In the genomic region with DNA sequence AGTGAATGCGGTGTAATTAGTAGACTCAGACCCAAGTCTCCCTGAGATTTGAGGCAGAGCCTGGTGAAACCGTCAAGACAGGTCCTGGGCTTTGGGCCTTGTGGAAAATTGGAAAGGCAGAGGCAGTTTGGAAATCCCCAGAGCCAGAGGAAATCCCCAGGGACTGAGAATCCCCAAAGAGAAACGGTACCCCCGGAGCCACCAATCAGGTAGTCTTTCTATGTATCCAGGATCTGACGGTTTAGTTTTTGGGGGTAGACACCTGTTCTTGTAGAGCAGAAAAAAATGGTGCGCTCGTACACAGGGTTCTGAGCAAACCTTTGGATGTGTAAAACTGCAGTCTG, we compare ENCODE assay signal across 8 mouse cellular contexts. TPM values are rescaled to one million over a fixed set of nuclear protein-coding genes. Genes with fewer than 3 reads are reported as not detected.
A peak's percentile ranks its signal among the peaks of the same experiment; 100 is the strongest.
DNase-seq lines count a peak whose midpoint lies in the region; ATAC-seq and TF ChIP-seq lines count a peak whose summit lies in the region.

No protein-coding gene starts in this region.

- H3K9me3 ChIP-seq in midbrain, embryonic 10.5 days (replicated peaks) = no peaks in the 10 kb centered on the region
- H3K9me3 ChIP-seq in midbrain, embryonic 11.5 days (ENCODE audit: control insufficient read depth, low read length) = no peaks in the 10 kb centered on the region
- no peaks in the 10 kb centered on the region for H3K9me3 ChIP-seq in limb, embryonic 13.5 days

- no peak for ATAC-seq in midbrain, embryonic 11.5 days (ENCODE audit: low FRiP score)
- ATAC-seq in limb, embryonic 13.5 days (ENCODE audit: low FRiP score, low read depth) = no peak

- no peak overlapping the region for H3K4me2 ChIP-seq in midbrain, embryonic 11.5 days
- peak overlapping the region; percentile 76 for H3K4me2 ChIP-seq in limb, embryonic 13.5 days (replicated peaks)

- peak overlapping the region; percentile 74; the same call in 1 of the 2 replicates for H3K4me3 ChIP-seq in gastrocnemius, adult 2 months
- H3K4me3 ChIP-seq in midbrain, embryonic 10.5 days = 0 out of 2 replicates have a peak overlapping the region, but pooled peaks have one; percentile 58
- H3K4me3 ChIP-seq in midbrain, embryonic 11.5 days (ENCODE audit: low read depth, low read length) = no peak overlapping the region
- no peak overlapping the region for H3K4me3 ChIP-seq in limb, embryonic 13.5 days

- no peaks in the 10 kb centered on the region for H3K36me3 ChIP-seq in midbrain, embryonic 10.5 days
- no peaks in the 10 kb centered on the region for H3K36me3 ChIP-seq in midbrain, embryonic 11.5 days (ENCODE audit: control insufficient read depth, insufficient read depth, low read length)
- no peaks in the 10 kb centered on the region for H3K36me3 ChIP-seq in limb, embryonic 13.5 days

- no peaks in the 10 kb centered on the region for H3K27me3 ChIP-seq in midbrain, embryonic 10.5 days (ENCODE audit: low read depth, poor library complexity, severe bottlenecking)
- no peaks in the 10 kb centered on the region for H3K27me3 ChIP-seq in midbrain, embryonic 11.5 days (ENCODE audit: control insufficient read depth, insufficient read depth, low read length)
- no peaks in the 10 kb centered on the region for H3K27me3 ChIP-seq in limb, embryonic 13.5 days

- H3K9ac ChIP-seq in midbrain, embryonic 11.5 days (ENCODE audit: low read length) = no peak overlapping the region
- H3K9ac ChIP-seq in limb, embryonic 13.5 days = no peak overlapping the region

- no peak for DNase-seq in gastrocnemius, adult 2 months
- no peak for DNase-seq in gastrocnemius, adult 18-20 months (ENCODE audit: low spot score)
- DNase-seq in midbrain, embryonic 10.5 days (ENCODE audit: low spot score) = no peak
- no peak for DNase-seq in midbrain, embryonic 11.5 days (ENCODE audit: low spot score, missing footprints)
- DNase-seq in thymus, postnatal 14 days = peak; percentile 29
- no peak for DNase-seq in c-Kit-positive CD71-positive TER-119-positive erythroid progenitor cells, embryonic 14.5 days (ENCODE audit: low spot score)
- no peak for DNase-seq in adrenal gland, adult 18-20 months (ENCODE audit: low spot score in 2 of 2)

- peaks cover 38% of the 10 kb centered on the region for H3K4me1 ChIP-seq in midbrain, embryonic 10.5 days
- peaks cover 11% of the 10 kb centered on the region for H3K4me1 ChIP-seq in midbrain, embryonic 11.5 days (ENCODE audit: control insufficient read depth, insufficient read depth, low read length)
- peaks cover 42% of the 10 kb centered on the region for H3K4me1 ChIP-seq in limb, embryonic 13.5 days

- peak overlapping the region; percentile 89; the same call in 1 of the 2 replicates for H3K27ac ChIP-seq in gastrocnemius, adult 2 months
- no peak overlapping the region for H3K27ac ChIP-seq in midbrain, embryonic 10.5 days (replicated peaks)
- H3K27ac ChIP-seq in midbrain, embryonic 11.5 days (ENCODE audit: low read depth, low read length) = no peak overlapping the region
- peak overlapping the region; percentile 93 for H3K27ac ChIP-seq in limb, embryonic 13.5 days

- TF ChIP-seq CTCF in gastrocnemius, adult 2 months (IDR thresholded peaks at IDR 0.05) = no peak

- intact Hi-C loops in gastrocnemius, adult 2 months (cut with DNase I) = loop anchor here (2.0 to 10.0 kb wide), 3 partner anchors 48 to 278 kb away; a partner anchor contains a TSS

- 70% methylated on average over 7 of the region's 7 CpGs for WGBS in midbrain, embryonic 10.5 days
- WGBS in midbrain, embryonic 11.5 days = 82% methylated on average over 7 of the region's 7 CpGs
- 65% methylated on average over 7 of the region's 7 CpGs for WGBS in limb, embryonic 13.5 days

RNA-seq across cellular contexts. Expression of a gene that starts 5.0 kb away (rescaled TPM):
- total RNA-seq in gastrocnemius, adult 2 months (2021) = not detected
- total RNA-seq in gastrocnemius, adult 18-20 months (2021) = not detected
- polyA plus RNA-seq in midbrain, embryonic 10.5 days (2016; fragmentation: Nextera tagmentation; extraction: Ambion mirVana) = 1.4 and 1.5 TPM in 2 replicates
- polyA plus RNA-seq in midbrain, embryonic 11.5 days (2014; fragmentation: Nextera tagmentation; extraction: Ambion mirVana) = 0.65 and 0.79 TPM in 2 replicates
- 1.8 and 2.4 TPM in 2 replicates for polyA plus RNA-seq in limb, embryonic 13.5 days (2015; fragmentation: Nextera tagmentation; extraction: Ambion mirVana)
- not detected for total RNA-seq in adrenal gland, adult 18-20 months (2021)

RNA-seq across cellular contexts. Expression of a gene that starts 29.5 kb away (rescaled TPM):
- total RNA-seq in gastrocnemius, adult 2 months (2021) = 100 to 1,000 TPM; 345 to 399 TPM
- 100 to 1,000 TPM; 309 to 319 TPM for total RNA-seq in gastrocnemius, adult 18-20 months (2021)
- polyA plus RNA-seq in midbrain, embryonic 10.5 days (2016; fragmentation: Nextera tagmentation; extraction: Ambion mirVana) = 24.6 and 38.7 TPM in 2 replicates
- 22.6 and 23.8 TPM in 2 replicates for polyA plus RNA-seq in midbrain, embryonic 11.5 days (2014; fragmentation: Nextera tagmentation; extraction: Ambion mirVana)
- 33.7 and 40.5 TPM in 2 replicates for polyA plus RNA-seq in limb, embryonic 13.5 days (2015; fragmentation: Nextera tagmentation; extraction: Ambion mirVana)
- total RNA-seq in adrenal gland, adult 18-20 months (2021) = 10 to 100 TPM; 45.9 to 56.8 TPM

Comparison
In these comparisons a context has a peak if more than half of its experiments do, and no peak if none do; other contexts are left out.
1. H3K4me3 ChIP-seq: peak in gastrocnemius, adult 2 months (single experiment) and midbrain, embryonic 10.5 days (single experiment); none in midbrain, embryonic 11.5 days (single experiment) and limb, embryonic 13.5 days (single experiment).
2. H3K27ac ChIP-seq: peak in gastrocnemius, adult 2 months (single experiment) and limb, embryonic 13.5 days (single experiment); none in midbrain, embryonic 10.5 days (single experiment) and midbrain, embryonic 11.5 days (single experiment).
3. RNA of a gene that starts 29.5 kb away (total RNA-seq): 345 to 399 TPM in gastrocnemius, adult 2 months and 309 to 319 TPM in gastrocnemius, adult 18-20 months; 45.9 to 56.8 TPM in adrenal gland, adult 18-20 months; every median in the first group is over 4 times any median in the second.